Mouse (Mus musculus) embryonic facial prominence, embryonic 11.5 days (tissue): ENCODE measurements around the gene Cdkal1. TPM values are rescaled to one million over a fixed set of nuclear protein-coding genes. Genes with fewer than 3 reads are reported as not detected.

Experiments used
- ATAC-seq: fragments of 200-750 bp; cut with Nextera tagmentation; replicated peaks from 2 replicates; pipeline ENCODE4 v1.8.0; 2017; ENCODE audit warnings: low read depth; ENCODE audit not compliant: insufficient number of reproducible peaks, low FRiP score, low TSS enrichment
- DNase-seq: peaks from one replicate; pipeline ENCODE4 v3.0.0-alpha.2; 2015; ENCODE audit warnings: low spot score
- H3K27ac ChIP-seq: fragments of 300-500 bp; sonication (generic); replicated peaks from 2 replicates; pipeline ENCODE4 v1.5.1; 2014; ENCODE audit warnings: mild to moderate bottlenecking, low read depth, low read length, control low read depth
- H3K27me3 ChIP-seq: fragments of 300-500 bp; sonication (generic); 2 replicates; pipeline ENCODE4 v1.6.1; 2014; ENCODE audit warnings: mild to moderate bottlenecking, low read length, moderate library complexity, mixed read lengths; ENCODE audit not compliant: control insufficient read depth, insufficient read depth
- H3K36me3 ChIP-seq: fragments of 300-500 bp; sonication (generic); replicated peaks from 2 replicates; pipeline ENCODE4 v1.6.1; 2014; ENCODE audit warnings: low read depth, mild to moderate bottlenecking, low read length, moderate library complexity, mixed read lengths; ENCODE audit not compliant: control insufficient read depth, insufficient read depth
- H3K4me1 ChIP-seq: fragments of 300-500 bp; sonication (generic); 2 replicates; pipeline ENCODE4 v1.6.1; 2014; ENCODE audit warnings: low read length, mixed read lengths; ENCODE audit not compliant: control insufficient read depth, insufficient read depth
- H3K4me2 ChIP-seq: fragments of 300-500 bp; sonication (generic); 2 replicates; pipeline ENCODE4 v1.6.1; 2014; ENCODE audit warnings: low read depth, mild to moderate bottlenecking, control low read depth, low read length, moderate library complexity
- H3K4me3 ChIP-seq: fragments of 300-500 bp; sonication (generic); 2 replicates; pipeline ENCODE4 v1.5.1; 2014; ENCODE audit warnings: low read depth, low read length, control low read depth
- H3K9ac ChIP-seq: fragments of 300-500 bp; sonication (generic); replicated peaks from 2 replicates; pipeline ENCODE4 v1.6.1; 2014; ENCODE audit warnings: mild to moderate bottlenecking, control low read depth, low read length
- H3K9me3 ChIP-seq: fragments of 300-500 bp; sonication (generic); replicated peaks from 2 replicates; pipeline ENCODE4 v1.6.1; 2016; ENCODE audit warnings: mild to moderate bottlenecking, low read length, inconsistent platforms, mixed read lengths; ENCODE audit not compliant: control insufficient read depth
- WGBS: fragments of 180-500 bp; shearing (Covaris S2); extraction: QIAGEN DNeasy Blood & Tissue Kit; methylation state at CpG from one replicate; pipeline ENCODE4 v1.1.7; 2014; 5-methylcytosine and 5-hydroxymethylcytosine counted together
- polyA plus RNA-seq: library from polyadenylated mRNA; unstranded; fragments of >200 nt; fragmentation: Nextera tagmentation; extraction: Ambion mirVana; gene quantifications from 2 replicates; pipeline ENCODE4 v1.2.1, GENCODE M21; 2014

The Cdkal1 gene
- polyA plus RNA-seq, 1 experiment from 2014 or later = 39.6 TPM

DNA sequence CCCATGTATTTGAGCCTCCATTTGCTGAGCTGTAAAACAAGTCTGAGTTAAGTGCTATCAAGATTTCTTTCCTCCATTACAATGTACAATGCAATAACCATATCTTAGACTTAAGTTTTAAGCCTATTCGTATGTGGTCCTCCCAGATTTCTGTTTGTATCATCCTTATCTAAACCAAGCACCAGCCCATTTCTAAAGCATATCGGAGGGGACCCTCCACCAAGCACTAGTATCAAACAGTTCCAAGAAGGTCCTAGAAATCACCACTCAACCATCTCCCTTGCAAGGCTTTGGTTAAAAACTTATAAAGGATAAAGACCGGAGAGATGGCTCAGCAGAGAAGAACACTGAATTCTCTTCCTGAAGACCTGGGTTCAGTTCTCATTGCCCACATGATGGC, 47.1 kb downstream of the Cdkal1 start:
- ATAC-seq = no peak
- H3K9ac ChIP-seq = no peak overlapping the region
- H3K9me3 ChIP-seq = no peaks in the 10 kb centered on the region
- WGBS = 95% methylated on average over 3 of the region's 3 CpGs
- no peak overlapping the region for H3K4me3 ChIP-seq
- no peaks in the 10 kb centered on the region for H3K36me3 ChIP-seq
- no peaks in the 10 kb centered on the region for H3K4me1 ChIP-seq
- no peak overlapping the region for H3K27ac ChIP-seq
- H3K4me2 ChIP-seq = no peak overlapping the region
- H3K27me3 ChIP-seq = no peaks in the 10 kb centered on the region
- no peak for DNase-seq

DNA sequence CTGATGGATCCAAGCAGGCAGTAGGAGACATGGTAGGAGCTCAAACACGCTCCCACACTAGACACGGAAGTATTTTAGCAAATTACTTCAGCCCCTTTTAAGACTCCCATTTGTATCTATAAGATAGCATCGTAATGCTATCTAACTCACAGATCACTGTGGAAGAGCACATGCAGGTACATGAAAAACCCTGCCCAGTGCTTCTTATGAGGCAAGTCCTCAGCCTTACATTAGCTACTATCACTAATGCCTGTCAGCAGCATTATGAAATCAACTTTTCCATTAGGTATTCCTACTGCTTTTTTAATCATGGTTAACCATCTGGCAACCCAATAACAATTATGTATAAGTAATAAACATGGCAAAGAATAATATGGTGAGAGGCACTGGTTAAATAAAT, 47.5 kb downstream of the Cdkal1 start:
- Histone ChIP-seq H3K27me3 (no peaks in the 10 kb centered on the region), H3K4me3 (no peak overlapping the region), H3K9ac (no peak overlapping the region), H3K27ac (no peak overlapping the region), H3K36me3 (no peaks in the 10 kb centered on the region), H3K4me1 (no peaks in the 10 kb centered on the region), H3K4me2 (no peak overlapping the region), H3K9me3 (no peaks in the 10 kb centered on the region)
- no peak for ATAC-seq
- 91% methylated on average over 3 of the region's 3 CpGs for WGBS
- DNase-seq = no peak

DNA sequence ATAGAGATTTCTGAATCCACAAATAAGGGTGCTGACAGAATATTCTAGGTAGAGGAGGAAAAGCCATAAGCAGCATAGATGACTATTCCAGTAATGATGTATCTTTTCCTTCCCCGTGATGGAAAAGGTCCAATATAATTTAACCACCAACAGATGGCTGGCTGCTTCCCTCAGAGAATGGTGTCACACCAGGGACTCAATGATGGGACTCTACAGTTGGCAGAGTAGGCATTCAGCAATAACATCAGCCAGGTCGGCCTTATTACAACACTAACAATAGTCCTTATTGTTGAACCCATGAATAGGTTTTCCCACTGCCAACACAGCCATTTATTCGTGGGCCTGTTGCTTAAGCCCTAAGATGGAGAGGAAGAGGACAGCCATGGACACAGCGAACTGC, 48.6 kb downstream of the Cdkal1 start:
- DNase-seq (no peak), ATAC-seq (no peak)
- 79% methylated on average over 4 of the region's 4 CpGs for WGBS
- Histone ChIP-seq H3K9me3 (no peaks in the 10 kb centered on the region), H3K27me3 (no peaks in the 10 kb centered on the region), H3K9ac (no peak overlapping the region), H3K27ac (no peak overlapping the region), H3K4me1 (no peaks in the 10 kb centered on the region), H3K36me3 (no peaks in the 10 kb centered on the region), H3K4me3 (no peak overlapping the region), H3K4me2 (no peak overlapping the region)

DNA sequence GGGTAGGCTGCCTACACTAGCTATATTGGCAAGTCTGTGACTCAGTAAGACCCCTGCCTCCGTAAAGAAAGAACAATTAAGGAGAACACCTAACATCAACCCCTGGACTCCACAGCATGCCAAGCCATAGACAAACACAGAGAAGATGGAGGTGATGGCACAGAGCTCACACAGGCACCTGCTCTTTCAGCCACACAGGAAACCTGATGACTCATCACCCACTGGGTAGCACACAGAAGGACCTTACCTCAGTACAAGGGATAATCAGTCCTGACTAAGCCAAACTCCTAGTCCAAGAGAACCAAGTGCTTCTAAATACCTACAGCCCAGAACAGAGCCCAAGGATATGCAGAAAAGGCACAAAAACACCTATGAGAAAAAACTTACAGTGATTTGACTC, 50.2 kb downstream of the Cdkal1 start:
- no peak for DNase-seq
- H3K27me3 ChIP-seq = no peaks in the 10 kb centered on the region
- H3K4me2 ChIP-seq = no peak overlapping the region
- H3K9ac ChIP-seq = no peak overlapping the region
- no peaks in the 10 kb centered on the region for H3K4me1 ChIP-seq
- no peaks in the 10 kb centered on the region for H3K9me3 ChIP-seq
- 83% methylated on average over 1 of the region's 1 CpGs for WGBS
- no peak overlapping the region for H3K27ac ChIP-seq
- no peak for ATAC-seq
- no peaks in the 10 kb centered on the region for H3K36me3 ChIP-seq
- no peak overlapping the region for H3K4me3 ChIP-seq

- no peak for DNase-seq
- no peak overlapping the region for H3K9ac ChIP-seq
- no peak overlapping the region for H3K4me3 ChIP-seq
- H3K4me2 ChIP-seq = no peak overlapping the region
- no peak for ATAC-seq
- H3K36me3 ChIP-seq = no peaks in the 10 kb centered on the region
- H3K9me3 ChIP-seq = no peaks in the 10 kb centered on the region
- whole genome bisulfite sequencing = 86% methylated on average over 6 of the region's 6 CpGs
- no peaks in the 10 kb centered on the region for H3K4me1 ChIP-seq
- H3K27ac ChIP-seq = no peak overlapping the region
- H3K27me3 ChIP-seq = no peaks in the 10 kb centered on the region
Observed at GRCm38 (mm10) chr13:29804034-29804433, 51.4 kb downstream of the Cdkal1 start.

DNA sequence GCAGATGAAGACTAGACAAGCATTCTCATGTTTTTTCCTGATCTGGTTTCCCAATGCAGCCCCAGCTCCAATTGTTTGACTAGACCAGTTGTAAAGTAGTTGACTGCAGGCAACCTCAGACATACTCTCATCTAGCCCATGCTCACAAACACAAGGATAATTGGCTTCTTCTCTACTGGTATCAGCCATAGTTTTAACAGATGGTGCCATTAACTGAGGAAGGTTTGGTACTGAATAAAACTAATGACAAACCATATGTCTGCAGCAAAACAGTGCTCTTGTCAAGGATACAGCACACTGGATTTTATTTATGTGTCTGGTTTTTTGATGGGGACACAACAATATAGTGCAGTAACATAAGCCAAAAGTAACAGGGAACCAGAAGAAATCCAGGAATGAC, 52.8 kb downstream of the Cdkal1 start:
- no peaks in the 10 kb centered on the region for H3K27me3 ChIP-seq
- ATAC-seq = no peak
- H3K27ac ChIP-seq = no peak overlapping the region
- no peaks in the 10 kb centered on the region for H3K9me3 ChIP-seq
- H3K9ac ChIP-seq = no peak overlapping the region
- H3K4me1 ChIP-seq = no peaks in the 10 kb centered on the region
- H3K36me3 ChIP-seq = no peaks in the 10 kb centered on the region
- no peak overlapping the region for H3K4me2 ChIP-seq
- no peak overlapping the region for H3K4me3 ChIP-seq
- DNase-seq = no peak

GRCm38 (mm10) chr13:29800078-29800477, 55.4 kb downstream of the Cdkal1 start:
- Histone ChIP-seq H3K4me2 (no peak overlapping the region), H3K27me3 (no peaks in the 10 kb centered on the region), H3K4me3 (no peak overlapping the region), H3K4me1 (no peaks in the 10 kb centered on the region), H3K27ac (no peak overlapping the region), H3K9me3 (no peaks in the 10 kb centered on the region), H3K36me3 (no peaks in the 10 kb centered on the region), H3K9ac (no peak overlapping the region)
- no peak for DNase-seq
- ATAC-seq = no peak
- WGBS = 95% methylated on average over 6 of the region's 6 CpGs

- H3K27me3 ChIP-seq = no peaks in the 10 kb centered on the region
- H3K4me3 ChIP-seq = no peak overlapping the region
- no peak for ATAC-seq
- no peaks in the 10 kb centered on the region for H3K36me3 ChIP-seq
- WGBS = 61% methylated on average over 4 of the region's 4 CpGs
- no peak for DNase-seq
- H3K9me3 ChIP-seq = no peaks in the 10 kb centered on the region
- no peak overlapping the region for H3K4me2 ChIP-seq
- no peak overlapping the region for H3K27ac ChIP-seq
- H3K4me1 ChIP-seq = no peaks in the 10 kb centered on the region
- H3K9ac ChIP-seq = no peak overlapping the region
Observed at GRCm38 (mm10) chr13:29792112-29792511, 63.4 kb downstream of the Cdkal1 start.

DNA sequence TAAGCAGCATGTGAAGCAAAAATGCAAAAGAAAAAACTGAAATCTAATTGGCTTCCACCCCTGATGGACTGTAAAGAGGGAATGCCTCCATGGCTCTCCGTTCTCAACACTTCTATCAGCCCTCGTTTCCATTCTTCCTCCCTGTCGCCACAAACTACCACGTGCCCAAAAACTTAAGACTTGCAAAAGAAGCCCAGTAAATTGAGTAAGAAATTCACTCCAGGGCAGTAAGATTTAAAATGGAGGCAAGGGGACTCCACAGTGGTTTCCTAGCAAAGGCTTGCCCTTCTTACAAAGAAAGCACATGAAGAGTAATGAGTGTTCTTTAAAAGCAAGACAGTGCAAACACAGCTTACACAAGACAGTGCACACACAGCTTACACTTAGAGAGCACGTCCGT, 64.0 kb downstream of the Cdkal1 start:
- H3K4me2 ChIP-seq = no peak overlapping the region
- no peak overlapping the region for H3K4me3 ChIP-seq
- H3K27ac ChIP-seq = no peak overlapping the region
- H3K9ac ChIP-seq = no peak overlapping the region
- no peaks in the 10 kb centered on the region for H3K27me3 ChIP-seq
- H3K36me3 ChIP-seq = no peaks in the 10 kb centered on the region
- WGBS = 80% methylated on average over 6 of the region's 6 CpGs
- H3K4me1 ChIP-seq = no peaks in the 10 kb centered on the region
- DNase-seq = no peak
- ATAC-seq = no peak
- H3K9me3 ChIP-seq = no peaks in the 10 kb centered on the region
